Mouse (Mus musculus): Measurements from ENCODE around the gene Batf3.

GRCm38 (mm10) chr1:191084951-191085559 lies 12.6 kb upstream of the Batf3 start:
- TF ChIP-seq CTCF (conservative IDR thresholded peaks at IDR 0.05 in 1 of 2, IDR thresholded peaks at IDR 0.05 in 1 of 2; ENCODE audit: low read depth in 2 of 2, low read length in 2 of 2), result peak; percentile 69 to 90
- TF ChIP-seq MYC (IDR thresholded peaks at IDR 0.05; ENCODE audit: low read depth, low read length), result 0 out of 2 replicates have a peak, but pooled peaks have one; percentile 22
- peak; percentile 53; the same call in 1 of the 2 replicates for TF ChIP-seq MXI1 (IDR thresholded peaks at IDR 0.05; ENCODE audit: low read depth, low read length)
- peak; percentile 40; the same call in 1 of the 2 replicates for TF ChIP-seq NELFE (IDR thresholded peaks at IDR 0.05; ENCODE audit: low read depth, low read length)
- no peak for TF ChIP-seq POLR2A (IDR thresholded peaks at IDR 0.05; ENCODE audit: low read depth, low read length)
- no peak for TF ChIP-seq IRF4 (IDR thresholded peaks at IDR 0.05; ENCODE audit: low read depth, low read length)
- 0 out of 2 replicates have a peak, but pooled peaks have one; percentile 8 for TF ChIP-seq ETS1 (conservative IDR thresholded peaks at IDR 0.05; ENCODE audit: low read depth, low read length)
- no peak for TF ChIP-seq GABPA (IDR thresholded peaks at IDR 0.05; ENCODE audit: insufficient replicate concordance, low read depth, low read length)
- TF ChIP-seq EP300 (IDR thresholded peaks at IDR 0.05; ENCODE audit: low read length), result peak; percentile 20; the same call in 1 of the 2 replicates
- 0 out of 2 replicates have a peak, but pooled peaks have one; percentile 29 for TF ChIP-seq KAT2A (IDR thresholded peaks at IDR 0.05; ENCODE audit: insufficient replicate concordance, low read length)
